Mouse (Mus musculus) ES-Bruce4 (cell line): ENCODE results near the gene Unc93b1.

ENCODE experiments used
- EP300 ChIP-seq: IDR thresholded peaks from 2 replicates; pipeline ENCODE4 v1.6.1; 2011; ENCODE audit warnings: low read depth, low read length; ENCODE audit not compliant: insufficient read depth
- POLR2A ChIP-seq: IDR thresholded peaks from one replicate; pipeline ENCODE4 v1.8.1; 2011; ENCODE audit warnings: low read length; ENCODE audit not compliant: insufficient read depth

- no peak for TF ChIP-seq POLR2A
- no peak for TF ChIP-seq EP300
Observed at GRCm38 (mm10) chr19:3925859-3926258, 9.1 kb upstream of the Unc93b1 start.
